Mouse (Mus musculus) stomach, postnatal 0 days (tissue): Measurements from ENCODE around the gene Ptgds.

Experiments
- CTCF ChIP-seq: IDR thresholded peaks from 2 replicates; pipeline ENCODE4 v1.5.1; 2016; ENCODE audit warnings: antibody characterized with exemption, low read depth, mild to moderate bottlenecking, moderate library complexity
- EP300 ChIP-seq: optimal IDR thresholded peaks from 2 replicates; pipeline ENCODE3; 2016; ENCODE audit warnings: antibody characterized with exemption

GRCm38 (mm10) chr2:25506964-25507363 lies 37.1 kb upstream of the Ptgds start:
- TF ChIP-seq CTCF: peak; percentile 60
- TF ChIP-seq EP300: no peak
